Mouse (Mus musculus) embryonic facial prominence, embryonic 12.5 days (tissue): ENCODE data around the gene Bok. TPM values are rescaled to one million over a fixed set of nuclear protein-coding genes. Genes with fewer than 3 reads are reported as not detected.

Experiments
- ATAC-seq: fragments of 200-750 bp; cut with Nextera tagmentation; 2 replicates; pipeline ENCODE4 v1.8.0; 2017; ENCODE audit not compliant: insufficient number of reproducible peaks, insufficient read depth, low FRiP score, low TSS enrichment
- H3K27ac ChIP-seq: fragments of 300-500 bp; sonication (generic); 2 replicates; pipeline ENCODE4 v1.5.1; 2016; ENCODE audit warnings: mild to moderate bottlenecking
- H3K27me3 ChIP-seq: fragments of 300-500 bp; sonication (generic); 2 replicates; pipeline ENCODE4 v1.6.1; 2016; ENCODE audit warnings: mild to moderate bottlenecking, moderate library complexity
- H3K36me3 ChIP-seq: fragments of 300-500 bp; sonication (generic); 2 replicates; pipeline ENCODE4 v1.6.1; 2016; ENCODE audit warnings: mild to moderate bottlenecking
- H3K4me1 ChIP-seq: fragments of 300-500 bp; sonication (generic); 2 replicates; pipeline ENCODE4 v1.6.1; 2016
- H3K4me2 ChIP-seq: fragments of 300-500 bp; sonication (generic); replicated peaks from 2 replicates; pipeline ENCODE4 v1.6.1; 2016; ENCODE audit warnings: mild to moderate bottlenecking, moderate library complexity
- H3K4me3 ChIP-seq: fragments of 300-500 bp; sonication (generic); 2 replicates; pipeline ENCODE4 v1.5.1; 2016; ENCODE audit warnings: mild to moderate bottlenecking
- H3K9ac ChIP-seq: fragments of 300-500 bp; sonication (generic); 2 replicates; pipeline ENCODE4 v1.6.1; 2016; ENCODE audit warnings: mild to moderate bottlenecking, moderate library complexity
- H3K9me3 ChIP-seq: fragments of 300-500 bp; sonication (generic); 2 replicates; pipeline ENCODE4 v1.6.1; 2016; ENCODE audit warnings: mild to moderate bottlenecking, moderate library complexity
- whole genome bisulfite sequencing: fragments of 180-500 bp; shearing (Covaris S2); methylation state at CpG from one replicate; pipeline ENCODE4 v1.1.7; 2016; 5-methylcytosine and 5-hydroxymethylcytosine counted together
- polyA plus RNA-seq: library from polyadenylated mRNA; unstranded; fragments of >200 nt; fragmentation: Nextera tagmentation; extraction: Ambion mirVana; gene quantifications from 2 replicates; pipeline ENCODE4 v1.2.1, GENCODE M21; 2016

The Bok gene
- polyA plus RNA-seq, 1 experiment from 2014 or later, result 34.2 TPM

DNA sequence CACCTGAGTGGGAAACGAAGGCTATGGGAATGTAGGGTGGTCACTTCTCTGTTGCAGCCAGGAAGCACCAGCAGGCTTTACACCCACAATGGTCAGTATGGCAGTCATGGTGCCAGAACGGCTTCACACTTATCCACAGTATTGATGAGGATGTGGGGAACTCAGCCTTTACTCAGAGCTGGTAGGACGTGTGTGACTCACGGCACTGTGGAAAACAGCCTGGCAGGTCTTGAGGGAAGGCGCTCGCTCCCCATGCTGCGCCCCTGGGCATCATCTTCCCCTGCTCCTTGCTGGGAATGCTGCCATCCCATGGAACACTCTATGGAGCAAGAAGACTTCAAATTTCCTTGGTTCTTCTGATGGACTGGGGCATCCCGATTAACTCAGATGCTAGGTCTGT lies 5.6 kb downstream of the Bok start:
- H3K9me3 ChIP-seq, result no peaks in the 10 kb centered on the region
- H3K9ac ChIP-seq, result no peak overlapping the region
- 0 out of 2 replicates have a peak, but pooled peaks cover 5% of the 10 kb centered on the region for H3K27me3 ChIP-seq
- H3K27ac ChIP-seq, result no peak overlapping the region
- 91% methylated on average over 8 of the region's 8 CpGs for WGBS
- H3K4me1 ChIP-seq, result peaks cover 9% of the 10 kb centered on the region; the same call in 1 of the 2 replicates
- no peak for ATAC-seq
- no peak overlapping the region for H3K4me2 ChIP-seq
- 0 out of 2 replicates have a peak, but pooled peaks cover 7% of the 10 kb centered on the region for H3K36me3 ChIP-seq
- no peak overlapping the region for H3K4me3 ChIP-seq

GRCm38 (mm10) chr1:93691786-93692357 lies 6.4 kb downstream of the Bok start:
- Histone ChIP-seq H3K27me3 (0 out of 2 replicates have a peak, but pooled peaks cover under 1% of the 10 kb centered on the region), H3K4me3 (no peak overlapping the region), H3K9me3 (no peaks in the 10 kb centered on the region), H3K4me2 (no peak overlapping the region), H3K27ac (no peak overlapping the region), H3K36me3 (0 out of 2 replicates have a peak, but pooled peaks cover 7% of the 10 kb centered on the region), H3K4me1 (0 out of 2 replicates have a peak, but pooled peaks cover 2% of the 10 kb centered on the region), H3K9ac (no peak overlapping the region)
- 78% methylated on average over 10 of the region's 10 CpGs for WGBS
- ATAC-seq, result no peak

DNA sequence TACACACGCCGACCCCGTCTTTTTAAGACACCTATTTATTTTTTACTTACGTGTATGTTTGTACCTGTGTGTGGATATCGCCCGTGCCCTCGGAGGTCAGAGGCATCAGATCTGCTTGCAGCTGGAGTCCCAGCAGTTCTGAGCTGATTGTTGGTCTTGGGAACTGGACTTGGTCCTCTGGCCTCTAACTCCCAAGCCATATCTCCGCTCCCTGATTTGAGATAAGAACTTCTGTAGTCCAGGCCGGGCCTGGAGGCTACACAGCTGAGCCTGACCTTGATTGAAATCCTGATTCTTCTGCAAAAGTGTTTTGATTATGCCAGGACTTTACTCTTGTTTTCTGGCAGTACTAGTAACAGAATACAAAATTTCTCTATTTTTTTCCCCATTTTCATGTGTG lies 7.3 kb downstream of the Bok start:
- Histone ChIP-seq H3K4me1 (no peaks in the 10 kb centered on the region), H3K4me3 (no peak overlapping the region), H3K4me2 (no peak overlapping the region), H3K9ac (no peak overlapping the region), H3K36me3 (0 out of 2 replicates have a peak, but pooled peaks cover 7% of the 10 kb centered on the region), H3K27ac (no peak overlapping the region), H3K9me3 (no peaks in the 10 kb centered on the region), H3K27me3 (no peaks in the 10 kb centered on the region)
- no peak for ATAC-seq
- 96% methylated on average over 9 of the region's 9 CpGs for WGBS

DNA sequence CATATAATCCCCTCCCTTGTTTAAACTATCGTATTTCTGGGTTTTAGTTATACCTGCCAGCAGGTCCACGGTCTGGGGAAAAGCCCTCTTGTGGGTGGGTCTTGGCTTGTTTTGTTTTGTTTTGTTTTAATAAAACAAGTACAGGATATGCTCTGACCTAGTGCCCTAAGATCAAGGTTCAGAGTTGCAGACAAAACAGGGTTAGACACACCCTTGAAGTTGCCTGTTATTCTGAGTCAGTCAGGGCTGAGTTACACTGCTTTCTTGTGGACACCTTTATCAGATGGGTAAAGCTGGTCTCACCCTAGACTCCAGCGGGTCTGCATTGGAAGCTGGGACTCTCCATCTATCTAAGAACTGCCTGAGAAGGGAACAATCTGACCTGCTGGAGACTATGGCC lies 8.0 kb downstream of the Bok start:
- Histone ChIP-seq H3K9me3 (no peaks in the 10 kb centered on the region), H3K27ac (no peak overlapping the region), H3K4me3 (no peak overlapping the region), H3K9ac (no peak overlapping the region), H3K36me3 (0 out of 2 replicates have a peak, but pooled peaks cover 7% of the 10 kb centered on the region), H3K4me1 (no peaks in the 10 kb centered on the region), H3K4me2 (no peak overlapping the region), H3K27me3 (no peaks in the 10 kb centered on the region)
- WGBS, result 81% methylated on average over 3 of the region's 3 CpGs
- ATAC-seq, result no peak

DNA sequence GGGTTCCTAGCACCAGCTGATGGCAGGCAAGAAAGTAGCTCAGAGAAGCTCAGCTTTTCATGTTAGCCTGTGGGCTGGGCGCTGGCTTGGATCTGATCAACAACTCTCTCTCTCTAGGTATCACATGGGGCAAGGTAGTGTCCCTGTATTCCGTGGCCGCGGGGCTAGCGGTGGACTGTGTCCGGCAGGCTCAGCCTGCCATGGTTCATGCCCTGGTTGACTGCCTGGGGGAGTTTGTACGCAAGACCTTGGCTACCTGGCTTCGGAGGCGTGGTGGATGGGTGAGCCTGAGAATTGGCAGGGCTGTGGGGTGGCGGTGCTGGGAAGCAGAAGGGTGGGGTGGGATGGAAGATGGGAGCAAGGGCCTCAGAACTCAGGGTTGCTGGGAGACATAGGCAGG lies 8.5 kb downstream of the Bok start:
- no peak for ATAC-seq
- no peaks in the 10 kb centered on the region for H3K9me3 ChIP-seq
- H3K27me3 ChIP-seq, result no peaks in the 10 kb centered on the region
- H3K27ac ChIP-seq, result no peak overlapping the region
- H3K4me3 ChIP-seq, result no peak overlapping the region
- H3K4me1 ChIP-seq, result no peaks in the 10 kb centered on the region
- H3K4me2 ChIP-seq, result no peak overlapping the region
- WGBS, result 97% methylated on average over 10 of the region's 10 CpGs
- 0 out of 2 replicates have a peak, but pooled peaks cover 5% of the 10 kb centered on the region for H3K36me3 ChIP-seq
- H3K9ac ChIP-seq, result no peak overlapping the region

GRCm38 (mm10) chr1:93694966-93695365 lies 9.5 kb downstream of the Bok start:
- Histone ChIP-seq H3K36me3 (0 out of 2 replicates have a peak, but pooled peaks cover 5% of the 10 kb centered on the region), H3K27ac (no peak overlapping the region), H3K4me3 (no peak overlapping the region), H3K4me2 (no peak overlapping the region), H3K9ac (no peak overlapping the region), H3K27me3 (no peaks in the 10 kb centered on the region), H3K9me3 (no peaks in the 10 kb centered on the region), H3K4me1 (no peaks in the 10 kb centered on the region)
- 91% methylated on average over 6 of the region's 6 CpGs for WGBS
- no peak for ATAC-seq

- Histone ChIP-seq H3K36me3 (0 out of 2 replicates have a peak, but pooled peaks cover 5% of the 10 kb centered on the region), H3K27me3 (no peaks in the 10 kb centered on the region), H3K27ac (no peak overlapping the region), H3K4me1 (no peaks in the 10 kb centered on the region), H3K4me2 (no peak overlapping the region), H3K4me3 (no peak overlapping the region), H3K9ac (no peak overlapping the region), H3K9me3 (no peaks in the 10 kb centered on the region)
- WGBS, result 42% methylated on average over 3 of the region's 3 CpGs
- ATAC-seq, result no peak
Observed at GRCm38 (mm10) chr1:93697317-93697716, 11.9 kb downstream of the Bok start.

DNA sequence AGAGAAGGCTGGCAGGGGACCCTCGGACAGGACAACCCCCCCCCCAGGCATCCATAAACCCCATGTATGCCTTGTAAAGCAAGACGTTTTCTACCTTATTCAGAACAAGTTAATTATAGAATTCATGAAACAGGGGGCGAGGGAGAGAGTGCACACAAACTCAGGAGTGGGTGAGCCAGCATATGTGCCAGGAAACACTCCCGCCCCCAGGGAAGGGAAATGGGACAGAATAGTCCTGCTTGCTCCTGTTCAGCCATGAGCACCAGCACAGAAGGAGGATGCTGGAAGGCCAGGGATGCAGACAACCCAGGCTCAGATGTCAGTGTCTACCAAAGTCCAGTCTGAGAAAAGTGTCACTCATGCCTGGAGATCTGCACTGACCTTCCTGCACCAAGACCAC lies 13.7 kb downstream of the Bok start:
- no peaks in the 10 kb centered on the region for H3K27me3 ChIP-seq
- H3K9me3 ChIP-seq, result no peaks in the 10 kb centered on the region
- H3K27ac ChIP-seq, result no peak overlapping the region
- peaks cover 7% of the 10 kb centered on the region; the same call in 1 of the 2 replicates for H3K36me3 ChIP-seq
- no peaks in the 10 kb centered on the region for H3K4me1 ChIP-seq
- H3K9ac ChIP-seq, result no peak overlapping the region
- 70% methylated on average over 4 of the region's 4 CpGs for WGBS
- no peak overlapping the region for H3K4me3 ChIP-seq
- no peak overlapping the region for H3K4me2 ChIP-seq
- ATAC-seq, result no peak

- no peak for ATAC-seq
- Histone ChIP-seq H3K27ac (no peak overlapping the region), H3K27me3 (no peaks in the 10 kb centered on the region), H3K4me1 (no peaks in the 10 kb centered on the region), H3K4me2 (no peak overlapping the region), H3K9ac (no peak overlapping the region), H3K4me3 (no peak overlapping the region), H3K36me3 (peaks cover 18% of the 10 kb centered on the region), H3K9me3 (no peaks in the 10 kb centered on the region)
- WGBS, result 81% methylated on average over 1 of the region's 1 CpGs
Observed at GRCm38 (mm10) chr1:93702106-93702505, 16.6 kb downstream of the Bok start.

- no peak overlapping the region for H3K27ac ChIP-seq
- no peak overlapping the region for H3K4me3 ChIP-seq
- no peak overlapping the region for H3K4me2 ChIP-seq
- ATAC-seq, result no peak
- peaks cover 18% of the 10 kb centered on the region for H3K36me3 ChIP-seq
- no peaks in the 10 kb centered on the region for H3K27me3 ChIP-seq
- 95% methylated on average over 10 of the region's 10 CpGs for WGBS
- H3K9ac ChIP-seq, result no peak overlapping the region
- no peaks in the 10 kb centered on the region for H3K4me1 ChIP-seq
- no peaks in the 10 kb centered on the region for H3K9me3 ChIP-seq
Observed at GRCm38 (mm10) chr1:93703472-93704048, 18.1 kb downstream of the Bok start.

GRCm38 (mm10) chr1:93704341-93704740 lies 18.9 kb downstream of the Bok start:
- no peak overlapping the region for H3K9ac ChIP-seq
- H3K4me2 ChIP-seq, result no peak overlapping the region
- 86% methylated on average over 9 of the region's 9 CpGs for WGBS
- H3K4me1 ChIP-seq, result no peaks in the 10 kb centered on the region
- ATAC-seq, result no peak
- H3K36me3 ChIP-seq, result peaks cover 18% of the 10 kb centered on the region
- H3K9me3 ChIP-seq, result no peaks in the 10 kb centered on the region
- H3K4me3 ChIP-seq, result no peak overlapping the region
- H3K27ac ChIP-seq, result no peak overlapping the region
- no peaks in the 10 kb centered on the region for H3K27me3 ChIP-seq

- Histone ChIP-seq H3K4me2 (no peak overlapping the region), H3K9ac (no peak overlapping the region), H3K9me3 (no peaks in the 10 kb centered on the region), H3K4me3 (no peak overlapping the region), H3K27me3 (no peaks in the 10 kb centered on the region), H3K27ac (no peak overlapping the region), H3K4me1 (no peaks in the 10 kb centered on the region), H3K36me3 (peaks cover 18% of the 10 kb centered on the region)
- no peak for ATAC-seq
- 70% methylated on average over 3 of the region's 3 CpGs for WGBS
Observed at GRCm38 (mm10) chr1:93705389-93705788, 19.9 kb downstream of the Bok start.
